Comparison of ENCODE assay signal across 8 mouse cellular contexts in the genomic region with DNA sequence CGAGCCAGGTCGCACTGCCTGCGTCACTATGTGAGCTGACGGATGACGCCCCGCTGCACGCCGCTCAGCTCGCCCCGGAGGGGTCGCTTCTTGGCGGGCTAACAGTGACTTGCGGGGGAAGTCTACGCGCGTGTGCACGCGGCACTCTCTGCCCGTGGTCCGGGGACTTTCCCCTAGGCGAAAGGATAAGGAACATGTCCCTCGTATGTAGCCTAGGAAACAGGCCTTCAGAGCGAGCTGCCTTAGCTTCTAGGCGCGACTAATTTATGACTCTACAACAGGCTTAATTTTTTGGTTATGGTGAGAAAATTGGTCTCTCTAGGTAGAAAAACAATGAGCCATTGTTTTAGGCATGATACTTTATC. TPM values are rescaled to one million over a fixed set of nuclear protein-coding genes. Genes with fewer than 3 reads are reported as not detected.
DNase-seq lines count a peak whose midpoint lies in the region; ATAC-seq and TF ChIP-seq lines count a peak whose summit lies in the region.

A gene (plus strand): TSS at position 80 of the 365 bp plus-strand sequence.

- peaks cover 25% of the 10 kb centered on the region for H3K4me1 ChIP-seq in embryonic facial prominence, embryonic 13.5 days
- H3K4me1 ChIP-seq in kidney, adult 2 months (ENCODE audit: control insufficient read depth, insufficient read depth, low read length): peaks cover 20% of the 10 kb centered on the region; the same call in 1 of the 2 replicates
- peaks cover 19% of the 10 kb centered on the region for H3K4me1 ChIP-seq in limb, embryonic 12.5 days (replicated peaks)
- peaks cover 21% of the 10 kb centered on the region for H3K4me1 ChIP-seq in midbrain, embryonic 15.5 days
- no peaks in the 10 kb centered on the region; the same call in 1 of the 2 replicates for H3K4me1 ChIP-seq in spleen, adult 2 months (ENCODE audit: control insufficient read depth, insufficient read depth, insufficient read length)

- H3K27ac ChIP-seq in embryonic facial prominence, embryonic 13.5 days: peak within 1 kb of the TSS; percentile 93
- peak within 1 kb of the TSS; percentile 63 for H3K27ac ChIP-seq in kidney, adult 2 months (ENCODE audit: insufficient read depth, low read depth, low read length)
- H3K27ac ChIP-seq in limb, embryonic 12.5 days: peak within 1 kb of the TSS; percentile 94
- H3K27ac ChIP-seq in midbrain, embryonic 15.5 days: peak within 1 kb of the TSS; percentile 94
- peak within 1 kb of the TSS; percentile 94 for H3K27ac ChIP-seq in spleen, adult 2 months (ENCODE audit: insufficient read depth, low read length)

- peak; percentile 99 for DNase-seq in 3134 (ENCODE audit: extremely low read depth, insufficient read length, low spot score)
- peak; percentile 94 for DNase-seq in adrenal gland, postnatal 36 days
- DNase-seq in heart, adult 18-20 months: peak; percentile 89 to 97
- DNase-seq in kidney, adult 2 months: peak; percentile 97
- DNase-seq in spleen, adult 2 months (ENCODE audit: low read depth in 1 of 2, low spot score in 2 of 2): peak; percentile 89 to 95

- 0 out of 2 replicates have a peak, but pooled peaks have one; percentile 18 for TF ChIP-seq CTCF in kidney, adult 2 months (conservative IDR thresholded peaks at IDR 0.05; ENCODE audit: insufficient read depth, insufficient read length, low read depth, low read length)
- TF ChIP-seq CTCF in spleen, adult 2 months (IDR thresholded peaks at IDR 0.05; ENCODE audit: extremely low read depth, insufficient read depth, insufficient read length, insufficient replicate concordance): 0 out of 2 replicates have a peak, but pooled peaks have one; percentile 5

- H3K27me3 ChIP-seq in embryonic facial prominence, embryonic 13.5 days: no peaks in the 10 kb centered on the region
- no peaks in the 10 kb centered on the region for H3K27me3 ChIP-seq in kidney, adult 2 months (replicated peaks; ENCODE audit: control insufficient read depth, insufficient read depth, low read length)
- no peaks in the 10 kb centered on the region for H3K27me3 ChIP-seq in limb, embryonic 12.5 days
- H3K27me3 ChIP-seq in midbrain, embryonic 15.5 days (replicated peaks): no peaks in the 10 kb centered on the region
- no peaks in the 10 kb centered on the region for H3K27me3 ChIP-seq in spleen, adult 2 months (ENCODE audit: control insufficient read depth, insufficient read depth, low read length)

- peak within 1 kb of the TSS; percentile 60 for H3K4me2 ChIP-seq in embryonic facial prominence, embryonic 13.5 days
- peak within 1 kb of the TSS; percentile 56 for H3K4me2 ChIP-seq in limb, embryonic 12.5 days
- H3K4me2 ChIP-seq in midbrain, embryonic 15.5 days: peak within 1 kb of the TSS; percentile 59

- H3K9ac ChIP-seq in embryonic facial prominence, embryonic 13.5 days: peak within 1 kb of the TSS; percentile 84
- peak within 1 kb of the TSS; percentile 82 for H3K9ac ChIP-seq in limb, embryonic 12.5 days (replicated peaks)
- H3K9ac ChIP-seq in midbrain, embryonic 15.5 days: peak within 1 kb of the TSS; percentile 84

- TF ChIP-seq POLR2A in kidney, adult 2 months (IDR thresholded peaks at IDR 0.05; ENCODE audit: low read depth, low read length): no peak
- no peak for TF ChIP-seq POLR2A in spleen, adult 2 months (IDR thresholded peaks at IDR 0.05; ENCODE audit: low read depth, low read length)

- under 1% methylated on average over 25 of the region's 25 CpGs for WGBS in embryonic facial prominence, embryonic 13.5 days
- under 1% methylated on average over 25 of the region's 25 CpGs for WGBS in kidney, adult 2 months
- under 1% methylated on average over 25 of the region's 25 CpGs for WGBS in limb, embryonic 12.5 days
- 0% methylated on average over 25 of the region's 25 CpGs for WGBS in midbrain, embryonic 15.5 days
- WGBS in spleen, adult 2 months: under 1% methylated on average over 25 of the region's 25 CpGs

- no peaks in the 10 kb centered on the region for H3K9me3 ChIP-seq in embryonic facial prominence, embryonic 13.5 days
- H3K9me3 ChIP-seq in limb, embryonic 12.5 days: peaks cover 3% of the 10 kb centered on the region; the same call in 1 of the 2 replicates
- H3K9me3 ChIP-seq in midbrain, embryonic 15.5 days: no peaks in the 10 kb centered on the region

- peak; percentile 96 for ATAC-seq in embryonic facial prominence, embryonic 13.5 days (ENCODE audit: insufficient number of reproducible peaks, insufficient read depth, low FRiP score, low TSS enrichment, low read depth)
- ATAC-seq in limb, embryonic 12.5 days (ENCODE audit: insufficient number of reproducible peaks, insufficient read depth, low FRiP score, low TSS enrichment, low read depth): peak; percentile 98
- peak; percentile 98 for ATAC-seq in midbrain, embryonic 15.5 days (replicated peaks)

- H3K4me3 ChIP-seq in embryonic facial prominence, embryonic 13.5 days: peak within 1 kb of the TSS; percentile 70
- H3K4me3 ChIP-seq in kidney, adult 2 months (ENCODE audit: insufficient read depth, low read depth, low read length): peak within 1 kb of the TSS; percentile 82
- H3K4me3 ChIP-seq in limb, embryonic 12.5 days (replicated peaks): peak within 1 kb of the TSS; percentile 62
- peak within 1 kb of the TSS; percentile 84 for H3K4me3 ChIP-seq in midbrain, embryonic 15.5 days
- peak within 1 kb of the TSS; percentile 98 for H3K4me3 ChIP-seq in spleen, adult 2 months (ENCODE audit: extremely low read depth, insufficient read depth, insufficient read length)

- H3K36me3 ChIP-seq in embryonic facial prominence, embryonic 13.5 days: peaks cover 22% of the 10 kb centered on the region
- no peaks in the 10 kb centered on the region for H3K36me3 ChIP-seq in kidney, adult 2 months (ENCODE audit: control insufficient read depth, insufficient read depth, low read length)
- peaks cover 28% of the 10 kb centered on the region for H3K36me3 ChIP-seq in limb, embryonic 12.5 days
- no peaks in the 10 kb centered on the region for H3K36me3 ChIP-seq in midbrain, embryonic 15.5 days (replicated peaks)
- H3K36me3 ChIP-seq in spleen, adult 2 months (ENCODE audit: control insufficient read depth, insufficient read depth, low read length): 0 out of 2 replicates have a peak, but pooled peaks cover 2% of the 10 kb centered on the region

RNA-seq across cellular contexts. Expression of the gene that starts here (rescaled TPM):
- 10 to 100 TPM; 57.3 to 59.3 TPM for total RNA-seq in adrenal gland, postnatal 36 days (2021)
- 66.2 and 73.4 TPM in 2 replicates for polyA plus RNA-seq in embryonic facial prominence, embryonic 13.5 days (2015; fragmentation: Nextera tagmentation; extraction: Ambion mirVana)
- total RNA-seq in heart, adult 18-20 months (2021): 10 to 100 TPM; 29.2 to 31.7 TPM
- 529 and 664 TPM in 2 replicates for polyA plus RNA-seq in kidney, adult 2 months (2012; rRNA removed)
- 62.0 and 63.8 TPM in 2 replicates for polyA plus RNA-seq in limb, embryonic 12.5 days (2016; fragmentation: Nextera tagmentation; extraction: Ambion mirVana)
- 81.4 and 82.8 TPM in 2 replicates for polyA plus RNA-seq in midbrain, embryonic 15.5 days (2015; fragmentation: Nextera tagmentation; extraction: Ambion mirVana)
- 85.4 and 191 TPM in 2 replicates for polyA plus RNA-seq in spleen, adult 2 months (2012; rRNA removed)

Comparison
In these comparisons a context has a peak if more than half of its experiments do, and no peak if none do; other contexts are left out.
1. Peak in every context shown above with its lines: DNase-seq, ATAC-seq, H3K4me3 ChIP-seq and H3K27ac ChIP-seq.